Mouse (Mus musculus) embryo, embryonic 9.5 days (tissue): ENCODE results near the gene Ikzf5.
"Not testable (repeated sequence)": the region's sequence is repeated elsewhere in the genome, so short reads cannot be mapped to it uniquely, and the experiment has no call there.

Experiments used
- DNase-seq: peaks from one replicate; pipeline ENCODE4 v3.0.0-alpha.2; 2017; ENCODE audit errors: extremely low spot score

Ikzf5 gene

GRCm38 (mm10) chr7:131410416-131411058 is at the start of gene Ikzf5, which contains the start of gene Acadsb:
Ikzf5 (minus strand) TSS chr7:131410521.
Acadsb (plus strand) TSS chr7:131410601.
- peak; percentile 98 for DNase-seq

DNA sequence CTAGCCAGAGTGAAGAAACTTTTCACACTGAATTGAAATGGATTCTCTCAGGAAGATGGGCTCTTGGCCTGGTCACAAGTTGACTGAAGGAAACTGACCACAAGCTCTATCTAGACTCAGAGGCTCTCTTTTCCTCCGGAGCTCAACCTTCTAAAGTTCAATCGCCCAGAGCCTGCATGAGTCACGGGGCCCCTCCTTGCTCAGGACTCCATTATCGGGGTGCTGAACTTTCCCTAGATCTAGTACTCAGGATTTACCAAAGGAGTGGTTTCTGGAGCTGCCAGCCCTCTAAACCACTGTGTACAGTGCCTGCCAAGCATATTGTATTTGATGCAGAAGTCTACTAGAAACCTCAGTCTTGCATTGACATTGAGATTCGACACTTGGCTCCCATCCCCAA is 46.4 kb upstream of the Ikzf5 start:
- DNase-seq = no peak

DNA sequence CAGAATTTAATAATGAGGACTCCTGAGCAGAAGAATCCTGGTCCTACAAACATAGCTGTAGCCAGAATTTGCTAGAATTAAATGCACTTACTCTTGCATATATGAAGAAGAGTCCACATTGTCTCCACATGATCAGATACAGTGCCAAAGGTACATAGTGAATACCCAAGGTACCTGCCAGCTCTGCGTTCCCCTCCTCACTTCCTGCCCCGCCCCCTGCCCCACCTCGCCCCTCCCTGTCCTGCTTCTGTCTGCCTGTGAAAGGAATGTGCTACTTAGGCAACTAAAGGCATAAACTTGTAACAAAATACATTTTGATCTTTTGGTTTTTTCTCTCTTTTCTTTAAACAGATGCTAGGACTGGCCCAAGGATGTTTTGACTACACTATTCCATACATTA is 26.7 kb upstream of the Ikzf5 start:
- DNase-seq = no peak

GRCm38 (mm10) chr7:131434276-131434675 is 24.0 kb upstream of the Ikzf5 start:
- no peak for DNase-seq

DNA sequence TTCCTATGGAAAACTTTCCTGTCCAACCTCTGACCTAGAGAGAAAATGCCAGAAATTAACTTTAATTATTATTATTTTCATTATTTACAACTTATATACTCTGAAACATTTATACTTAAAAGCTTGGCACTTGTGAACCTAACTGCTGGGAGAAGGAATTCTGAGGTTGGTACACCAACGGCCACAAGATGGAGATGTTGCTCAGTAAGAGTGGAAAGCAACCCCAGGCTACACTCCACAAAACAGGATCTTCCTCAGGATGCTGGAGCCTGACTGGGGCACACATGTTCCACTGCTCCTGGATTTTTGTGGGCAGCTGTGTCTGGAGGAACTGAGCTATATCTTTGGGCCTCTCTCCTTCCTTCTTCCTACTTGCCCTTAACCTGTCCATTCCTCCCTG is 21.9 kb upstream of the Ikzf5 start:
- DNase-seq = peak; percentile 43

GRCm38 (mm10) chr7:131427331-131427730 is 17.0 kb upstream of the Ikzf5 start:
- DNase-seq = no peak

- DNase-seq = no peak
Observed at GRCm38 (mm10) chr7:131424912-131425311, 14.6 kb upstream of the Ikzf5 start.

DNA sequence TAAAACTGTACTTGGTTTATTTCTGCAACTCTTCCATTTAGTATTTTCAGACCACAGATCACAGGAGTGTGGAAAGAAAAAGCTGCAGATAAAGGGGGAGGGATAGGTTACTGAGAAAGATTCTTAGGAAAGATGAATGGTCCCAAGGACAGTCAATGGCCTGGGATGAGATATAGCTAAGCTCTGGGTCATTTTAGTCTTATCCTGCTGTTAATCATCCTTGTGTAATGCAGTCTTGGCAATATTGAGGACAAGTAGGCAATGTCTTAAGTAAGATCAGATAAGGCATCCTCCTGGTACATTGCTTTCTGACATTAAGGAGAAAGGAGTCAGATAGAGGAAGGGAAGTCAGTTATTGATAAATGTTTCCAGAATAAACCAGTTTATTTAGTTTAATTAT is 7.3 kb upstream of the Ikzf5 start:
- no peak for DNase-seq

GRCm38 (mm10) chr7:131416742-131417141 is 6.4 kb upstream of the Ikzf5 start:
- not testable (repeated sequence) for DNase-seq

- no peak for DNase-seq
Observed at GRCm38 (mm10) chr7:131411941-131412270, 1.6 kb upstream of the Ikzf5 start.

DNA sequence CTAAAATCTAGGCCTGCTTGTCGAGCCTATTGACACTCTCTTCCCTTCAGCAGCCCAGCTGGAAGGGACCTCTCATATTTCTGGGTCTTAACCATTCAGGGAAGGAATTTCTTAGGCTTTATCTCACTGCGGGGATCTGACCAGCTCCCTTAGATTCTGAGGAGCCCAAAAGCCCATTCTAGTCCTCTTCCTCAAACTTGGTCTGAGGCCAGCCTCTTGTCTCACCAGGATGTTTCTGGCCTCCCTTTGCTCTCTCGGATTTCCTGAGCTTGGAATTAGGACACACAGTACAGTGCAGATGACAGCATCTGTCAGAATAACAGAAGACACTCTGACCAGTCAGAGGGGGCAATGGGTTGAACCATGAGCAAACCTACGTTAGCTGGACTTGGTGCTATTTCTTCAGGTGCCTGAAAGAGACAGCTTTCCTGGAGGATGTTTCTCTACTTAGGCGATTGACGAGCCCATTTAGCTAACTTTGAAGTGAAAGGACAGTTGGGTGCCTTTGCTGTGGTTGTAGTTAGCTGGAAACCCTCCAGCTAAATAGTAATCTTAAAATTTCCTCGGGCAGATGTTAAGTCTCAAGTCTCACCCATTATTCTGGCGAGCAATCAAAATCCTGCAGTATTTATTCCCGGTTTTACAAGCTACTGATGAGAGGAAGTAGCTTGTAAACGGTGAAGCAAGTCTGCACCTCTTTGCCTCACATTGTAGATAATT is 1.1 kb upstream of the Ikzf5 start:
- peak; percentile 6 for DNase-seq

GRCm38 (mm10) chr7:131409988-131410385 is 334 bp downstream of the Ikzf5 start:
- DNase-seq = no peak

DNA sequence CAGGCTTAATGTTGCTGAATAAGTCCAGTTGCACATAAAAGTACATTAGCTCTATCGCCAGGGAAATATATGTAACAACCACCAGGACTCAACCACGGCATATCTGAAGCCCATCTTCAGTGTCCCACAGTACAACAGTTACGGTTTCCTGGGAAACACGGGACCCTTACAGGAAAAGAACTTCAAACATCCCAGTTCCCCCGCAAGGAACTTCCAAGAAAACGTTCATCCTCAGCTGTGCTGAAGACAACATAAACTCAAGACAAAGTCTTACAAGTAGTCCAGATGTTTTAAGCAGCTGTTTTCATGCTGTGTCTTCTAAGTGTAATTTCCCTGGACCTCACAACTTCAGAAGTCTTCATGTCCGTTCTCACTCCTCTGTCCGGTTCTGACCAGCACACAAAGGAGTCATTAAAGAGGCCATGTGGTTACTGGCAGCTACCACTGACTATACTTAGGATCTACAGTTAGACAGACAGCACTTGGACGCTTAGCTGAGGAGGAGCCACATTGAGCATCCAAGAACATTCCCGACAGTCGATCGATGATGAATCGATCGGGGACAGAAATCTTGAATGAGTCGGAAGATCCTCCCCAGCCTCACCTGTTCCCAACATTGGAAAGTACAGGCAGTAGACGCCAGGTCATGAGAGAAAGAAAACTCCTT is 867 bp downstream of the Ikzf5 start:
- DNase-seq = peak; percentile 56

GRCm38 (mm10) chr7:131391761-131392160 is 18.6 kb downstream of the Ikzf5 start:
- DNase-seq = not testable (repeated sequence)

DNA sequence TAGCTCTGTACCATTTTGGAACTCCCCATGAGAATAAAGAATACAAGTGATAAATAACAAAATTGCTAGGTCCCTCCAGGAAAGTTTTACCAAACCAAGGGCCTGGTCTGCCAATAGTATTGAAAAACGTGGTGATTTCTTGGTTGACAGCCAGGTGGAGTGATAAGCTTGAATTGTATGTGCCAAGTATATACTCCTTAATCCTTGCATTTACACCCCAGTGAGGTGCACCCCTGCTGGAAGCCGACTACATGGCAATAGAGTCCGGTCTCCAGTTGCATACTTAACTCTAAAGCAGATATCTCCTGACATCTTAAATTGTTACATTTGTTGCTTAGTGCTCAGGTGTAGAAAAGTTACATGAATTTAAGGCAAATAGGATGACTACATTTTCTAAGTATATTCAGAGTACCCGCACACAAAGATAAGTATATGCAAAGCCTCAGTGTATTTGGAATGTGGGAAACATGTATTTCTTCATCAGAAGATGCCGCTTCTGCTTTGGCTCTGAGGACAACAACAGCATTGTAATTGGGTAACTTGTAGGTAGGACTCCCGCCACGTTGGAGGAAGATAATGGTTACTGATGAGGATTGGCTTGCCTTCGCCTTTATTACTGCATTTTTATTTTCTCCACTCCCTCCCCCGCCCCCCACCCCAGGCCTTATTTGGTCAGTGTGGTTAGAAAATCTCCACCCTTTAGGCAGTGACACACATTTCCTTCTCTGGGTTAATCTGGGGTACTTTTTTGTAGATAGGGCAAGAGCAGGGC is 38.3 kb downstream of the Ikzf5 start:
- DNase-seq = peak; percentile 5

DNA sequence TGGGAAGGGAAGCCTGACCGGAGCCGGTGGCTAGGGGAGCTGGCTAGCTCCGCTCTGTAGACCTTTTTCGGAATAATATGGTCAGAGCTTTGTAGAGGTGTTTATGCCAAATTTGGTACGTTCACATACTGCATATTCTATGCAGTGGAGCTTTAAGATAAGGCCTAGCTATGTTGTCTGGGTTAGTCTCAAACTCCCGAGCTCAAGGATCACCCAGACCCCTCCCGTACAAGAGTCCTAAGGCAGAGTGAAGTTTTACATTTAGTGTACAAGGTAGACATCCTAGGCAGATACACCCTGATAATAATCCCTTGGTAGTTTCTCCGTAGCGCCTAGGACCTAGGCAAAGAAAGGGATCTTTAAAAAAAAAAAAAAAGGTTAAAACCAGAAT is 38.9 kb downstream of the Ikzf5 start:
- DNase-seq = no peak

DNA sequence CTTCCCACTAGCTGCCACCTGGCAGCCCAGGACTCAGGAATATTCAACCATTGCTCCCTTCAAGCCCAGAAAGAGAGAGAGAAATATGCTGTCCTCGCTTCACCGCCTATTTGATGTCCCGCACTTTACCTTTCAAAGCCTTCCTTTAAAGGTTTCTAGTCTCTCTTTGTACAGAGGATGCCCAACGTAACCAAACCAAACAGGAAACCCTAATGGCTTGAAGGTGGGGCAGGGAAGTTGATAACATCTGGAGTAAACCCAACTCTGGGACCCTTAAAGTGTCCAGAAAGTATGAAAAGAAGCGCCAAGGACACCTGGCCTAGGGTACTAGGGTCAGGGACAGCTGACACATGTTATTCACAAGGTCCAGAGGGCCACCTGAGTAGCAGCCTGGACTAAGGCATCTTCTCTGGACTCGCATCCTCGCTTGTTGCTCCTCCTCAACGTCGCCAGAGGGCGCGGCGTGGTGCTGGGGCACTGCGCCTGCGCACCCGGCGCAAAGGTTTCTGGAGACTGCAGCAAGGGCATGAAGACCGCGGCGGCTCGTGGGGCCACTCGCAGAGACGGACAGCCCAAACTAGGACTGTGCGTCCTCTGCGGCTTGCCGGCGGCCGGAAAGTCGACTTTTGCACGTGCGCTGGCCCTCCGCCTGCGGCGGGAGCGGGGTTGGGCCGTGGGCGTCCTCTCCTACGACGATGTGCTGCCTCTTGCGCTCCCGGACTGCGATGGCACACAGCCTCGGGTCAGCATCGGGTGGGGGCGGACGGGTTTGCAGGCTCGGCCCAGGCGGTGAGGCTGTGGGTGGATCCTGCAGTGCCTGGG is 39.5 kb downstream of the Ikzf5 start, which contains the start of gene Pstk:
Gene Pstk, plus strand, starts transcription at position 494 of the 822 bp plus-strand sequence.
- DNase-seq = peak; percentile 90

GRCm38 (mm10) chr7:131364131-131364530 is 46.2 kb downstream of the Ikzf5 start:
- no peak for DNase-seq

DNA sequence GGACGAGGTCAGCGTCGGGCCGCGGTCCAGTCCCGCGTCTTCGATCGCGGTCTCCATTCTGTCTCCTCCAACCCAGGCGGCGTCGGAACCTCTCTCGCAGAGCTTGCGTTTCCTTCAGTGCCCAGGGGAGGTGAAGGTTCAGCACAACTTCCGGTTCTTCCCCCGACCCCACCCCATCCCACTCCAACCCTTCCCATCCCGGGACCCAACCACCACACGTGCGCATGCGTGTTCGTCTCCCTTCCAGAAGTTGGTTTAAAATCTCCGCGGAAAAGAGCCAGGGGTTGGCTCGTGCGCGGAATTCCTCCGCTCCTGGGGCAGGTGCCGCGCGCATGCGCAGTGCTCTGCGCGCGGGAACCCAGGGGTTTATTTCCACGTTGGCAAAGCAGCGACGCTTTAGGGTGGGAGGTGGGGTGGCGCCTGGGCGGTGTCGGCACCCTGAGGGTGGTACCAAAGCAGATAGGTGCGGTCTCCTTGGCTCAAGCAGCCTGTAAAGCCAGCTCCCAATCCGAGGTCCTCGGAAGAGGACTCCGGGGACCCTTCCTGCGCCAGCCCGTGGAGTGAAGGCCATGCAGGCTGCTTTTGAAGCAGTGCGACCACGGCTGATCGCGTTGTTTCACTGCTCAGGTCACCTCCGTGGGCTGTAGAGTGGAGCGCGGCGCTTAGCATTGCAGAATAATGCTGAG is 47.6 kb downstream of the Ikzf5 start, which contains the start of gene 2310057M21Rik:
Gene 2310057M21Rik, minus strand, starts transcription at position 145 of the 686 bp plus-strand sequence.
- peak; percentile 97 for DNase-seq

- no peak for DNase-seq
Observed at GRCm38 (mm10) chr7:131362269-131362614, 48.1 kb downstream of the Ikzf5 start.

DNA sequence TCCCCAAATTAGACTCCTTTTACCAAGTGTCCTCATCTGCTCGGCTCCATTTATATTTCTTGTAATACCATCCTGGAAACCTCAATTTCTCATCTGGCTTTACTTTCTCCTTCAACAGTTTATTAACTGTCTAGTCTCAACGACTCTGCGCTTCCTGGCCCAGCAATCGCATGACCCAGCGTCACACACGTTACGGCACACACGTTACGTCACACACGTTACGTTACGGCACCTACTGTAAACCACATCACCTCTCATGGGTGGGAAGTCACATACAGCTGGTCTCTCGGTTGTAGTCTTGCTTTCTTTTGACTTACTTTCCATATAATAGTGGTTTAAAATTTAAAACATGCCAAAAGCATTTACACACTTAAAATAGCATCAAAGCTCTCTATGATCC is 54.2 kb downstream of the Ikzf5 start:
- no peak for DNase-seq
